Mouse (Mus musculus): ENCODE measurements around the gene Zfp759.
"Not testable (repeated sequence)": the region's sequence is repeated elsewhere in the genome, so short reads cannot be mapped to it uniquely, and the experiment has no call there.

The Zfp759 gene

DNA sequence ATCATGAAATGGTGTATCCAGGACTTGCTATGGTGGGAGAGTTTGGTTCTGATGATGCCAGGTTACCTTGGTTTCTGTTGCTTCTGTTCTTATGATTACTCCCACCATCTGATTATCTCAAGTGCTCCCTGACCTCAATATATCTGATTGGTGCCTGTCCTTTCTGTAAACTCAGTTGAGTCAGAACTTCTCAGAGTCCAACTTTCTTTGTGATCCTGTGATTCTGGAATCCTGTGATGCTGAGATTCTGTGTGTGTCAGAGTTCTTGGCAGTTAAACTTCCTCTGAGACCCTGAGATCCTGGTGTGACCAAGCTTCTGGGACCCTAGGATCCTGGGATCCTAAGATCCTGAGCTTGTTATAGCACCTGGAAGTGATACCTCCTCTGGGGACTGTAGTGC lies at the start of gene Zfp759:
TSS of gene Zfp759 (plus strand) at position 301 of the 400 bp plus-strand sequence.
- in situ Hi-C loops (cut with MboI): not testable (repeated sequence)

DNA sequence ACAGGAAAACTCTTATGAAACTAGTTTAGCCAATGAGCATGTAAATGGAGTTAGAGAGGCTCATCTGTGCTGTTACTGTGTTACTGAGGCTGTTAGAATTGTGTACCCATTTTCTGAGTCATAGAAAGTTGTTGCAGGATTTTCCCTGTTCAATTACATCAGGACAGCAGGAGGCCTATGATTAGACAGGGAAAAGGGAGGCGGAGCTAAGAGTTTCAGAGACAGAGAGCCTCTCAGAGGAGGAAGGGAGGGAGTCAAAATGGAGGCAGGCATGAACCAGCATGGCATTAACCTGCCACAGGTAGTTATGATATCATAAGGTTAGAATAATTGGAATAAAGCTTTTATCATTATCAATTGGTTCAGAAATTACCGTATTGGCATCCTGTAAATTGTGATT lies 48.7 kb upstream of the Zfp759 start:
- in situ Hi-C loops (cut with MboI): no loop called here

DNA sequence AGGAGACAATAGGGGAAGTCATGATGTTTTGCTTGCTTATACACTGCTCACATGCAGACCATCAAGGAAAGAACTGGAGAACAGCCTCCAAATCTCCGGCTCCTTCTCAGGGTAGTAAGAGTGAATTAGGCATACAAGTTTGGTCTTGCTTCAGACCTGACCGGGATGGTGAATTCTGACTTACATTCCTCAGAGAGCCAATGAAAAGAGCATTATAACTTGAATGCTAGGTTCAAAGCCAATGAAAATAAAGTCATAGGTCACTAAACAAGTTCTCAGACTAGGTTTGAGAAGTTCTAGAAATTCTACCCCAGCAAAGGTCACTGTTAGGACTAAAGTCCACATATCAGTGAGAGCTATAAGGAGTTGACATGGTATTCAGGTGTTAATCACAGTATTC lies 44.2 kb upstream of the Zfp759 start:
- in situ Hi-C loops (cut with MboI): no loop called here

DNA sequence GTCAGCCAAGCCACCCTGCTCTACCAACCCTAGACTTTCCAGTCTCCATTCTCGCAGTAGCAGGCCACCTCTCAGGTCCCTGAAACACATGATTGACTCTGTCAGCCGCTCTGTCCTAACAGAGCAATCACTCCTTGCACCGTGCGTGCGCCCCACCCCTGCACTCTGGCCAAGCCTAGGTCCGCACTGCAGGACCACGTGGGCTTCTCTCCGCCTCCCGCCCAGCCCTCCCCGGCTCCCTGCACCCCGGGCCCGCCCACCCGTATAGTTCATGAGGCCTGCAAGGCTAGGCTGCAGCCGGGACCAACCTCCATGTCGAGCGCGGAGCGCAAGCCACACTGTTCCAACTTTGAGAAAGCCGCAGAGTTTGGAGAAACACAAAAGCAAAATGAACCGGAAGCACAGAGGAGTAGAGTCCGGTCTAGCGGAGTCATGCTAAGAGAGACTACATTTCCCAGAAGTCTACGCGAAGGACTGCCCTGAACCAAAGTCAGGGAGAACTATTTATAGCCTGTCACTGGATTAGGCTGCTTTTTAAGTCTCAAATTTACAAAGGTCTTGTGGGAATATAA lies 40.2 kb upstream of the Zfp759 start:
- in situ Hi-C loops (cut with MboI): no loop called here

DNA sequence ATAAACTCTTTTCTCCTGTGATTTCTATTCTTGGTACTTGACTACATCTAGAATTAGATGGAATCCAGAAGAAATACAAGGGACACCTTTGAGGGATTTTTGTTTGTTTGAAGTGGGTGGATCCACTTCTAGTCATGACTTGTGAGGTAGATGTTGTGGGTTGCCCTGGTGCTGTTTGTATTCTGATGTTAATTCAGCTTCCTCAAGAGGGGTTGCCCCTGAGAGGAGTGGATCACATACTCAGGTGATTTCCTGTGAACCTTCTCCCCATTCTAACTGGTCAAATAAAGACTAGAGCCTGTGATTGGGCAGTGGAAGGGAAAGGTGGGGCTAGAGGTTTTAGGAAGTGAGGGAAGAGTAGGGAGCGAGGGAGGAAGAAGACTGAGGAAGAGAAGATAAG lies 39.5 kb upstream of the Zfp759 start:
- in situ Hi-C loops (cut with MboI): no loop called here

DNA sequence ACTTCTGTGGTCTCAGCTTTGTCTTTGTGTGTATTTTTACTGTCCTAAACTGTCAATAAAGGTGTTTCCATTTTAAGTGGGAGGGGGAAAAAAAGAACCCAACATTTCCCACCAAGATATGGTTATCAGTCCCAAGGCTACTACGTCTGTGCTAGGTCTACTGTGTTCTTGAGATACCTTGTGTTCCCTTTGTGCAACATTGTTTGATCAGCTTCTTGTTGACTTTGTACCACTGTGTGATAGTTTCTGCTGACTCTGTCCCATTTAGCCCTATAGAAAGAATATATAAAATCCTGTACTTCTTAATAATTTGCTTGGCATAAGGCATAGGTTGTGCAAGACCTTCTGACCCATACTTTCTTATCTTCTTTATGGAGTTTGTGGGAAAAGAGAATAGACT lies 31.3 kb upstream of the Zfp759 start:
- in situ Hi-C loops (cut with MboI): no loop called here

DNA sequence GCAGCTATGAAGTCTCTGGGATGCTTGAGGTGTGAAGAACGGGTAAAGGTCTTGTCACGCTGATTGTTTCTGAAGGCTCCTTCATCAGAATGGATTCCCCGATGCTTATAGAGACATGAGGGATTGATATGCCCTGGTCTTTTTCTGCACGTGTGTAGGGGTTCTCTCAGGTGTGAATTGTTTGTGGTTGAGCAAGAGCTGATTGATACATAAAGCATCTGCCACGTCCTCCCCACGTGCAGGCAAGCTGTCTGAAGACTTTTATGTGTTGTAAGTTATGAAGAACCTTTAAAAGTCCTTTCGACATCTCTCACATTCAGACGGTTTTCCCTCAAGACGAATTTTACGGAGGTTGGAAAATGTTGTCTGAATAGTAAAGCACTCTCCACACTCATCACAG lies 23.6 kb upstream of the Zfp759 start, which contains the start of gene Zfp708:
TSS of gene Zfp708 (minus strand) at position 101 of the 400 bp plus-strand sequence.
- in situ Hi-C loops (cut with MboI): no loop called here

DNA sequence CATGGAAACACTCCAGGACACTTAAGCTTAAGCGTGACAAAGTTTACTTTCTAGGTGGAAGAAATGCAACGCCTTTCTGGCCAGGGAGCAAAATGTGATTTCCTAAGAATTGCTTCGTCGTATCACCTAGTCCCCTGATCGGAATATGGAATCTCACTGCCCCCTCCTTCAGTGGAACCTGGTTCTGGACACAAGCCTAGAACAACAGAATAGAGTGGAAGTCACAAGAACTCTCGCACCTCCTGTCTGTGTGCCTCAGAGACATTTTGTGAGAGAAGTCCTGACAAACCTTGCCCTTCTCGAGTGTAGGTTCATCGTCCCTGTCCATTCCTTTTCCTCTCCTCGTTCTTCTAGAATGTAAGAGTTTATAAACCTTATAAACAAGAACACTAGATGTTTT lies 13.8 kb upstream of the Zfp759 start:
- in situ Hi-C loops (cut with MboI): no loop called here

DNA sequence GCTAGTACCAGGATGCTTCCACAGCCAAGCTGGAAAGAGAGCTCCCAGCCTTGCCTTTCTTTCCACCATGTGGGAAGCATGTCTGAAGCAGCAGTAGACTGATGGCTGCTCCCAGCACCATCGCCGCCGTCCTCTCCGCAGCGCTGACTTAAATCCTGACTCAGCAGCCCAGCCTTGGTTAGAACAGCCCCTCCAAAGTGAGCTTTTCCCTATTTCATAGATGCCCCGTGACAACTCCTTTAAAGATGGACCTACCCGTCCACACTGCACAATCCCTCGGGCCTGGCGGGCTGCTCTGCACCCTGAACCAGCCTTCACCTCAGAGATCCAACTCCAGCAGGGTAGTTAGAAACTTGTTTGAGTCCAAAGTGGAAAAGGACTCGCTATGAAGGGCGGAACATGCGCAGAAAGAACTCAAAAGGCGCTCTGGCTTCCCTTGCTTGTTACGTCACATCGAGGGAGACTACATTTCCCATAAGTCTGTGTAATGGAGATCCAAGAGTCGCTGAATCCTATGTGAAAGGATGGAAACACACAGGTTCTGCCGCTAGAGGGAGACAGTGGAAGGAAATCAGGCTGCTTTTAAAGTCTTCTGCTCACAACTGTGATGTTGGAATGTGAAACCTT lies 13.2 kb upstream of the Zfp759 start, which contains the start of gene Gm28557:
TSS of gene Gm28557 (minus strand) at position 411 of the 627 bp plus-strand sequence.
- in situ Hi-C loops (cut with MboI): no loop called here

DNA sequence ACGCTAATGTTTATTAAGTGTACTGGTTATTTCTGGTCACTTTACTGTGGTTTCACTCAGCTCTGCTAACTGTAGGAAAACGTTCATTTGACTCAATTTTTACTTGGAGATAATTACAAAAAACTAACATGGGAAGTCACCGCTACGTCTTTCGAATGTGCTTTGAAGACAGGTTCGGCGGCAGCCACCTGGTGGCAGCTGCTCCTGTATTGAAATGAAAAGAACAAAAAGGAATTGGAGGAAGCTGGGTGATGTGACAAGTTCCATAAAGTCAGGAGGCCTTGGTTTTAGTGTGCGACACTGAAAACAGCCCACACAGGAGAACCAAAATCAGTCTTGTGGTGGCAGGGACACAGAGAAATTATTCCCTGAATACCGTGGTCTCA lies 12.6 kb upstream of the Zfp759 start:
- in situ Hi-C loops (cut with MboI): no loop called here

DNA sequence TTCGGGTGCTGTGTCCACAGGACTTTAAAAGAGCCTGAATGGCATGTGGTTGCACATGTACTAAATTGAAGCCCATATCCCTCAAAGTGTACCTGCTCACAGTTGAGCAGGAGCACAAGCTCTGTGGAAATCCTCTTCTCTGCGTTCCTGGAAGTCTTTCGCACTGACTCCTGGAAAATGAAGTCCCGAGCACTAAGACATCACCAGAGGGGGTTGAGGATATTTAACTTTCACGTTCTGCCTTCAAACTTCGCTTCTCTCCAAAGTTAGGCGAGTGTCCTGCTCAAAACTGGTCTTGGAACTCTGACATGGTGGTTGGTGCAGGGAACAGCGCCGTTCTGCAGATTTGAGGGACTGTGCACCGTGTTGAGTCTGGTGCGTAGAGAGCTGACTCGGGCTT lies 9.4 kb upstream of the Zfp759 start:
- in situ Hi-C loops (cut with MboI): no loop called here

DNA sequence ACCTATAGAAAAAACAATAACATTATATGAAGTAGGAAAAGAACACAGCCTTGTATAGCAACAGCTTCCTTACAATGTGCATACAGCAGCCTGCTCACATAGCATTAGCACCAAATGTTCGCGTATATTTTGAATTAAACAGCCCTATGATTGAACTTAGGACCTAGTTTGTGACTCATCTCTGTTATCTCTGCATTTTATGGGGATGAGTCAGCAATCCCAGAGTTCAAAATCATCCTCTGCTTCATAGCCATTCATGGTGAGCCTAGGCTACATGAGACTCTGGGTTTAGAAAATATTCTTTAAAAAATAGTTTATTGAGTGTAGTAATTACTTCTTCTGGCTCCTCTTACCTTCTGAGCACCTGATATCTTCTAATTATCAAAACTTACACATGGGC lies 8.2 kb upstream of the Zfp759 start:
- in situ Hi-C loops (cut with MboI): no loop called here

DNA sequence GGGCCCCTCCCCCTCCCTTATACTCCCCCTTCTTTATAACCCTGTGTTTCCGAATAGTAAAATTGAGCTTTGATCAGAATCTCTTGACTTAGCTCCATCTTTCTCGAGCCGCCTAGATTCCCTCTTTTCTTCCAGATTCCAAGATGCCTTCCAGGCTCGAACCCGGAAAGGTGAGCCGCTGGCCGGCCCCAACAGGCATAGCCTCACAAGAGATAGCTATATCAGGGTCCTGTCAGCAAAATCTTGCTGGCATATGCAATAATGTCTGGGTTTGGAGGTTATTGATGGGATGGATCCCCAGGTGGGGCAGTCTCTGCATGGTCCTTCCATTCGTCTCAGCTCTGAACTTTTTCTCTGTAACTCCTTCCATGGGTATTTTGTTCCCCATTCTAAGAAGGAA lies 5.3 kb upstream of the Zfp759 start, which contains the start of gene Rslcan18:
TSS of gene Rslcan18 (minus strand) at position 101 of the 400 bp plus-strand sequence.
- in situ Hi-C loops (cut with MboI): not testable (repeated sequence)

DNA sequence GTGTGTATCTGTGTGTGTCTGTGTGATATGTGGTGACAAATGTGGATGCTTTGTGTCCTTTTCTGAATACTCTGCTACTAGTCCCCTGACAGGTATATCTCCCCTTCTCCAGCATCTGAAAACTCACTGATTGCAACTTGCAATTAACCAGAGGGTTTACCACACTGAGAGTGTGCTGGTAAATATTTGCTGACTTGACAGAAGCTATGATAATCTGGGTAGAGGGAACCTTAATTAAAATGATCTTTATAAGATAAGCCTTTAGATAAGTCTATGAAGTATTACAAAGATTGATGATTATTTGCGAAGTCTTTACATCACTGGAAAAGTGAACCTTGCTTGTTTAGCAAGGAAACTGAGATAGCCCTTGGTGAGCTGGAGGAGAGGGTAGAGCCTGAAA lies 3.0 kb downstream of the Zfp759 start:
- in situ Hi-C loops (cut with MboI): no loop called here

DNA sequence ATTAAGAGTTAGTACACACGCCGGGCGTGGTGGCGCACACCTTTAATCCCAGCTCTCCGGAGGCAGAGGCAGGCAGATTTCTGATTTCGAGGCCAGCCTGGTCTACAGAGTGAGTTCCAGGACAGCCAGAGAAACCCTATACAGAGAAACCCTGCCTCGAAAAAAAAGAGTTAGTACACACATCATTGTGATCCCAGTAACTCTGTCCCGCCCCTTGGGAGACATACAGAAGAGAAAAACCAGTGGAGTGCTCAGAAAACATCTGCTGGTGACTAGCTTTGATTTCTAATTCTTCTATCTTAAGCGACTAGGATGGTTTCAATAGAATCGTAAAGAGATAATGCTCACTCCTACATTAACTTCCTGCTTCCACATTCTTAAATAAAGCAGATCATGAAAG lies 6.0 kb downstream of the Zfp759 start:
- in situ Hi-C loops (cut with MboI): not testable (repeated sequence)

DNA sequence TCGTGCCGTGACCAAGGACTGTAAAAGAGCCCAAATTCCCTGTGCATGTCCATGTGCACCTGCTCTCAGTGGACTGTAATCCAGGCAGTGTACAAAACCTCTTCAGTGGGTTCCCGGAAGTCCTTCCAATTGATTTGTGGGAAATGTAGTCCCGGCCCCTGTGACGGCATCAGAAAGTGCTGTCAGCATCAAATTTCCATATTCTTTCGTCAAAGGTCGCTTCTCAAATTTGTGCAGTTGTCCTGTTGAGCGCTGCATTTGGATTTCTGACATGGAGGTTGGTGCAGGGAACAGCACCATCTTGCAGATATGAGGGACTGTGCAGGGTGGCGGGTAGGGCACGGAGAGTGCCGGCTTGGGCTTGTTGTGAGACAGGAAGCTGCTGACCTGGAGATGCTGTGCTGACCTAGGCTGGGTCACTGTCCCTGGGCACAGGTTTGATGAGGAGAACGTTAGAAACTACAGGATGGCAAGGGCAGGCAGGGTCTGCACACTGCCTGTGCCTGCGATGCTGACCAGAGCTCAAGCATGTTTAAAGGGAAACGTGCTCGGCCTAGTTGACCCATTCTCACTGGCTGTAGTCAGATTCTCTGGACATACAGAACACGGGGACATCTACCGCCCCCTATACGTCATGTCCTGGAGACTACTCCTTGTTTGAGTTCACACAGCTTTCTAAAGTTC lies 6.7 kb downstream of the Zfp759 start:
- in situ Hi-C loops (cut with MboI): no loop called here

DNA sequence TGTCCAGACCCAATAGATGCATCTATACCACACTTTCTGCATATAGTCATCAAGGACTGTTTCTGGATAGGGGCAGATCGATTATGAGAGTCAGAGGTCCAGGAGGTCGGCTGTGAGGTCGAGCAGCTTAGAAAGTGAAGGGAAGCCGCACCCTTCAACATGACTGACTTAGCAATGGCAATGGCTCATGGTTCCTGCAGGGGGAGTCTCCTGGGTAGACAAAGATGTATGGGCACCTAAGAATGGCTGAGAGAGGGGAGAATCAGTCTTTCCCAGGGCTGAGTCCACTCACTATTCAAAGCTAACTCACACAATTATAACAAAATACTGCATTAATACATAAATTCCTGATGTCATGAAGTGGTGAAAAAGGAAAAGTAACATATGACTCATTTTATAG lies 44.7 kb downstream of the Zfp759 start:
- in situ Hi-C loops (cut with MboI): not testable (repeated sequence)

DNA sequence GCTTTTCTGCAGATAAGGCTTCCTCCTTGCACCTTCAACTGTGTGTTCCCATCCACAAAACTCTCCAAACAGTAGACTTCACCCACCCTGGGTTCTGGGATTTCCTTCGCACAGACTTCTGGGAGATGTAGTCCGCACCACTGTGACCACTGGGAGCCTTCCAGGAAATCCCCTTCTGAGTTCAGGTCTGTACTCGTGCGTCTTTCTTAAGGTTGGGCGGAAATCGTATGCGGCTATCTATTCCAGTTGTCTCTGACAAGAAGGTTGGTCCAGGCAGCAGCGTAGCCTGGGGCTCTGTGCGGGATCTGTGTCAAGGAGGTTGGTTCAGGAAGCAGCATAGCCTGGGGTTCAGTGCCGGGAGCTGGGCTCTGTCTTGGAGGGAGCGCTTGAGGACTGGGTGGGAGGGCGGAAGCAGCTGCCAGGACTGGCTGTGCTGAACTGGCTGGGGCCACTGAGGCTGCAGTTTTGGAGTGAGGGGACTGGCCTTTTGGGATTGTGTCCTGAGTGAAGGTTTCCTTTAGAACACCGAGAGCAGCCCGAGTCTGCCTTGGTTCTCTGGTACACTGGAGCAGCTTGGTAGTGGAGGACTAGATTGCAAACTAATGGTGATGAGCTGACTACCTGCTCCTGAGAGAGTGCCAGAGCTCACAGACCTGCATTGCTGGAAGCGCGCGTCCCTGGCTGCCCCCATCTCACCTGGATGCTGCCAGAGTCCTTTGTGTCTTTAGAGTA lies 51.7 kb downstream of the Zfp759 start, which contains the start of gene Rsl1:
TSS of gene Rsl1 (plus strand) at position 192 of the 732 bp plus-strand sequence.
- in situ Hi-C loops (cut with MboI): not testable (repeated sequence)

DNA sequence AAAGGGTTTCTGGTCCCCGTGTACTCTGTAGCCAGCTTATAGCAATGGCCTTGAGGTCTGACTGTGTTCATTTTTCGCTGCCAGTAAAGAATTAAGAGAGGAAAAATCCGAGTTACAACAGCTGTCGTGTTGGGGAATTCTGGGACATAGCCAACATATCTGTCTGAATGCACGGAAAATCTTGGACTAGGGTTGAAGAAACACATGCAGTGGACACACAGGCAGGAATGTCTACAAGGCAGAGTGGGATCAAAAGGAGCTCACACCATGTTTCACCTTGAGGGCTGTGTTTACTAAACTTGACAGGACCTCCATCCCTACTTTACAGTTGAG lies 52.2 kb downstream of the Zfp759 start:
- in situ Hi-C loops (cut with MboI): no loop called here

Data from mature B cell (primary cell).